Mouse (Mus musculus) bone marrow, adult 2 months (tissue): ENCODE measurements at regions not wholly inside any gene's neighbourhood (a gene's known extent, or its start where the extent isn't known, plus 50 kb on each side); places are given as distances from the start of the nearest gene placed in this dataset.

Experiments used
- CTCF ChIP-seq: fragments of 200-500 bp; IDR thresholded peaks from 2 replicates; pipeline ENCODE4 v1.5.1; 2011; ENCODE audit warnings: low read length, control low read depth; ENCODE audit not compliant: control insufficient read depth, insufficient read depth
- POLR2A ChIP-seq: fragments of 200-500 bp; IDR thresholded peaks from 2 replicates; pipeline ENCODE4 v1.6.1; 2011; ENCODE audit warnings: low read depth, mild to moderate bottlenecking, control low read depth, low read length, borderline replicate concordance; ENCODE audit not compliant: control insufficient read depth

GRCm38 (mm10) chr13:56021716-56022115 is 114.4 kb downstream of the H2afy start:
- TF ChIP-seq CTCF, result no peak
- TF ChIP-seq POLR2A, result no peak
